Mouse (Mus musculus): Measurements from ENCODE around the gene Phf23. TPM values are rescaled to one million over a fixed set of nuclear protein-coding genes. Genes with fewer than 3 reads are reported as not detected.

Phf23 gene
- total RNA-seq, 1 experiment, result 80.9 TPM

DNA sequence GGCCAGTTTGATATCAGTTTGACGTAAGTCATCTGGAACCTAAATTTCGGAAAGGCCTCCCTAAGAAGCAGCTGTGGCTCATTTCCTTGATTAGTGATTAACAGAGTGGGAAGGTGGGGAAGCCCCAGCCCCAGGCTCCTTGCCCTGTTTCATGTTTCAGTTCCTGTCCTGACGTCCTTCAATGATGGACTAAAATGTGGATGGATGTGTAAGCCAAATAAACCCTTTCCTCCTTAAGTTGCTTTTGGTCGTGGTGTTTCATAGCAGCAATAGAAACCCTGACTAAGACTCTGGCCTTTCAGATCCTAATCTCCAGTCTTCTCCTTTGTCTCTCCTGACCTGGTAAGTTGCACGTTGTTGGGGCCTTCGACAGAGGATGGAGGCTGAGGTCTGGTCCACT lies 25.4 kb upstream of the Phf23 start:
- peaks cover 23% of the 10 kb centered on the region for H3K36me3 ChIP-seq (ENCODE audit: control insufficient read depth, insufficient read depth, low read length, poor library complexity, severe bottlenecking)
- in situ Hi-C loops (cut with MboI; ENCODE audit: low sequenced_read_pairs in 2 of 2, unreplicated experiment in 2 of 2), result no loop called here
- H3K27ac ChIP-seq (ENCODE audit: insufficient read depth, low read depth, low read length, poor library complexity, severe bottlenecking), result no peak overlapping the region

DNA sequence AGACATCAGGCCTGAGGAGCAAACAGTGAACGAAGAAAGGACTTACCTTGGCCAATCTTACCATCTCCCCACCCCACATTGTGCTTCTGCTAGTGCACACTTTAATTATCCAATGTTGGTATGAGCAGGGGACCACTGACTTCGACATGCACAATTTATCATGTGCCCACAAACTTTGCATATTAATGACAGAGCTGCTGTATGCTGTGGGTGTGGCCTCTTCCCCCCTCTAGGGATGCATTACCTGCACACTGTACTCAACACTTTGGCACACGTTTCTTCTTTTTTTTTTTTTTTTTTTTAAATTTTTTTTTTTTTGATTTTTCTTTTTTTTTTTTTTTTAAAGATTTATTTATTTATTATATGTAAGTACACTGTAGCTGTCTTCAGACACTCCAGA lies 24.8 kb upstream of the Phf23 start:
- H3K9me3 ChIP-seq (ENCODE audit: control insufficient read depth, insufficient read depth, low read depth, low read length), result no peaks in the 10 kb centered on the region
- TF ChIP-seq ZNF384 (IDR thresholded peaks at IDR 0.05; ENCODE audit: low read depth, low read length) (peak; percentile 53; the same call in 1 of the 2 replicates), ZC3H11A (IDR thresholded peaks at IDR 0.05; ENCODE audit: borderline replicate concordance, low read depth, low read length) (no peak)
- H3K4me1 ChIP-seq (ENCODE audit: control insufficient read depth in 2 of 2, insufficient read depth in 2 of 2, low read length in 2 of 2, poor library complexity in 1 of 2), result peaks cover 0 to 6% of the 10 kb centered on the region in 2 experiments; a peak in 1 of 4 replicates
- H3K27ac ChIP-seq (ENCODE audit: insufficient read depth, low read depth, low read length, poor library complexity, severe bottlenecking), result no peak overlapping the region
- no peak for DNase-seq (ENCODE audit: low read depth, low spot score)
- no peak overlapping the region for H3K9ac ChIP-seq (ENCODE audit: insufficient read depth, low read depth, low read length, poor library complexity, severe bottlenecking)
- no peak overlapping the region for H3K4me3 ChIP-seq (ENCODE audit: insufficient read depth in 1 of 2, low read depth in 1 of 2, low read length in 2 of 2, poor library complexity in 1 of 2, severe bottlenecking in 1 of 2)
- peaks cover 26% of the 10 kb centered on the region for H3K36me3 ChIP-seq (ENCODE audit: control insufficient read depth, insufficient read depth, low read length, poor library complexity, severe bottlenecking)
- in situ Hi-C loops (cut with MboI; ENCODE audit: low sequenced_read_pairs in 2 of 2, unreplicated experiment in 2 of 2), result no loop called here

More for the DNA sequence above, 25.4 kb upstream of the Phf23 start:
- Histone ChIP-seq H3K4me3 (ENCODE audit: insufficient read depth in 1 of 2, low read depth in 1 of 2, low read length in 2 of 2, poor library complexity in 1 of 2, severe bottlenecking in 1 of 2) (no peak overlapping the region), H3K4me1 (ENCODE audit: control insufficient read depth in 2 of 2, insufficient read depth in 2 of 2, low read length in 2 of 2, poor library complexity in 1 of 2) (peaks cover 0 to 6% of the 10 kb centered on the region in 2 experiments; a peak in 1 of 4 replicates), H3K9me3 (ENCODE audit: control insufficient read depth, insufficient read depth, low read depth, low read length) (no peaks in the 10 kb centered on the region), H3K9ac (ENCODE audit: insufficient read depth, low read depth, low read length, poor library complexity, severe bottlenecking) (no peak overlapping the region)
- TF ChIP-seq HCFC1 (IDR thresholded peaks at IDR 0.05; ENCODE audit: borderline replicate concordance, insufficient read depth, low read length) (no peak), MAFK (IDR thresholded peaks at IDR 0.05; ENCODE audit: insufficient read depth, low read depth, low read length) (no peak), CHD2 (IDR thresholded peaks at IDR 0.05; ENCODE audit: low read depth, low read length) (no peak), ZC3H11A (IDR thresholded peaks at IDR 0.05; ENCODE audit: borderline replicate concordance, low read depth, low read length) (no peak), ZNF384 (IDR thresholded peaks at IDR 0.05; ENCODE audit: low read depth, low read length) (no peak)
- DNase-seq (ENCODE audit: low read depth, low spot score), result no peak

DNA sequence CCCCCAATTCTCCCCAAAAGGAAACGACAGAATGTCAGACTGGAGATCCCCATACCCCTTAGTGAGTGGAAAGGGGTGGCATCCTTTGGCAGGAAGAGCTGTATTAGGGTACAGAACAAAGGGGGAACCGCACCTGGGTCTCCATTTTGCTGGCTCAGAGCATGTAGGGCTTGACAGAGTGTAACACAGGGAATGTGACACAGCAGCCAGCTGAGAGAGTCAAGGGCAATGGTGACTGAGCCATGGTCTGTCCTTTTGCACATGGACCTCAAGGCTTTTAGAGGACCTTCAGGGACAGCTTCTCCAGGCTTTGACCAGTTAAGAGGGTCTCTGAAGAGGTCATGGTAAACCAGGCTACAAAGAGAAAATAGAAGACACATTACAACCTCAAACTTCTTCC lies 20.7 kb upstream of the Phf23 start:
- TF ChIP-seq ZNF384 (IDR thresholded peaks at IDR 0.05; ENCODE audit: low read depth, low read length) (no peak), HCFC1 (IDR thresholded peaks at IDR 0.05; ENCODE audit: borderline replicate concordance, insufficient read depth, low read length) (no peak), CHD2 (IDR thresholded peaks at IDR 0.05; ENCODE audit: low read depth, low read length) (no peak)
- Histone ChIP-seq H3K4me1 (ENCODE audit: control insufficient read depth in 2 of 2, insufficient read depth in 2 of 2, low read length in 2 of 2, poor library complexity in 1 of 2) (no peaks in the 10 kb centered on the region), H3K27ac (ENCODE audit: insufficient read depth, low read depth, low read length, poor library complexity, severe bottlenecking) (no peak overlapping the region), H3K9me3 (ENCODE audit: control insufficient read depth, insufficient read depth, low read depth, low read length) (no peaks in the 10 kb centered on the region), H3K9ac (ENCODE audit: insufficient read depth, low read depth, low read length, poor library complexity, severe bottlenecking) (no peak overlapping the region), H3K36me3 (ENCODE audit: control insufficient read depth, insufficient read depth, low read length, poor library complexity, severe bottlenecking) (peaks cover 21% of the 10 kb centered on the region), H3K4me3 (ENCODE audit: insufficient read depth in 1 of 2, low read depth in 1 of 2, low read length in 2 of 2, poor library complexity in 1 of 2, severe bottlenecking in 1 of 2) (no peak overlapping the region)
- in situ Hi-C loops (cut with MboI; ENCODE audit: low sequenced_read_pairs in 2 of 2, unreplicated experiment in 2 of 2), result no loop called here
- no peak for DNase-seq (ENCODE audit: low read depth, low spot score)

DNA sequence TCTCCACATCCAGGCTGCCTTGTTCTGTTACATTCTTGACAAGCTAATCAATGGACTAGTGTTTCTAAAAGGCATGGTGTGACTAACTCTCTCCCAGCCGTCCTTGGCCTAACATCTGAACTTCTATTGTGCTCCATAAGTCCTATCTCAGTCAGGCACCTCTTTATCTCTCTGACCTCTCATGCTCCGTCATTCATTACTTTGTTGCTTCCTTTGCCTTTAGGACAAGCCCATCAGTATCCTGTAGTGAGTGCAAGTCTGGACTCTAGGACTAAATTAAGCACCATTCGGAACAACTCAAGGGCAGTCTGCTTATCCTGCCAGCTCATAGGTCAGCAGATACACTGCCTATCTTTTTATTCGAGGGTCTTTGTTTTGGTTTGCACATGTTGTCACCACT lies 19.3 kb upstream of the Phf23 start:
- TF ChIP-seq CHD2 (IDR thresholded peaks at IDR 0.05; ENCODE audit: low read depth, low read length) (no peak), HCFC1 (IDR thresholded peaks at IDR 0.05; ENCODE audit: borderline replicate concordance, insufficient read depth, low read length) (no peak), ZC3H11A (IDR thresholded peaks at IDR 0.05; ENCODE audit: borderline replicate concordance, low read depth, low read length) (no peak), MAFK (IDR thresholded peaks at IDR 0.05; ENCODE audit: insufficient read depth, low read depth, low read length) (no peak), ZNF384 (IDR thresholded peaks at IDR 0.05; ENCODE audit: low read depth, low read length) (no peak)
- H3K36me3 ChIP-seq (ENCODE audit: control insufficient read depth, insufficient read depth, low read length, poor library complexity, severe bottlenecking), result peaks cover 21% of the 10 kb centered on the region
- H3K9ac ChIP-seq (ENCODE audit: insufficient read depth, low read depth, low read length, poor library complexity, severe bottlenecking), result no peak overlapping the region
- no peaks in the 10 kb centered on the region for H3K9me3 ChIP-seq (ENCODE audit: control insufficient read depth, insufficient read depth, low read depth, low read length)
- H3K4me3 ChIP-seq (ENCODE audit: insufficient read depth in 1 of 2, low read depth in 1 of 2, low read length in 2 of 2, poor library complexity in 1 of 2, severe bottlenecking in 1 of 2), result no peak overlapping the region
- H3K4me1 ChIP-seq (ENCODE audit: control insufficient read depth in 2 of 2, insufficient read depth in 2 of 2, low read length in 2 of 2, poor library complexity in 1 of 2), result no peaks in the 10 kb centered on the region
- no peak for DNase-seq (ENCODE audit: low read depth, low spot score)
- no peak overlapping the region for H3K27ac ChIP-seq (ENCODE audit: insufficient read depth, low read depth, low read length, poor library complexity, severe bottlenecking)
- in situ Hi-C loops (cut with MboI; ENCODE audit: low sequenced_read_pairs in 2 of 2, unreplicated experiment in 2 of 2), result no loop called here

DNA sequence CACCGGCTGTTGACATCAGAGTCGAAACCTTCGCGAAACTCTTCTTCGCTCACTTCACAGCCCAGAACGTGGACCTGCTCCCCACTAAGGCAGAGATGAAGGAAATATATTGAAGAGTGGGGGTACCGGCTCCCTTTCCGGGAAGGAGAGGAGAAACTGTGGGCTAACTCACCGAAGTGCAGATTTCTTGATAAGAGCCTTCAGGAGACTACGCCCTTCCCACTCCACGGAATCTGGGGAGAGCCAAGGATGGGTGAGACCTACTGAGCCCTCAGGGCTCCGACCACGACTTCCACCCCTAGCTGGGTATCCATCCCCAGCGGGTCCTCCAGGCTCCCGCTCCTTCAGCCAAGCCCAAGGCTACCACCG lies 15.8 kb upstream of the Phf23 start:
- H3K36me3 ChIP-seq (ENCODE audit: control insufficient read depth, insufficient read depth, low read length, poor library complexity, severe bottlenecking), result peaks cover 17% of the 10 kb centered on the region

More for the DNA sequence above, 15.8 kb upstream of the Phf23 start:
- peak overlapping the region; percentile 84 to 91 for H3K4me3 ChIP-seq (ENCODE audit: insufficient read depth in 1 of 2, low read depth in 1 of 2, low read length in 2 of 2, poor library complexity in 1 of 2, severe bottlenecking in 1 of 2)
- in situ Hi-C loops (cut with MboI; ENCODE audit: low sequenced_read_pairs in 2 of 2, unreplicated experiment in 2 of 2), result no loop called here
- no peak for TF ChIP-seq ZNF384 (IDR thresholded peaks at IDR 0.05; ENCODE audit: low read depth, low read length)
- TF ChIP-seq HCFC1 (IDR thresholded peaks at IDR 0.05; ENCODE audit: borderline replicate concordance, insufficient read depth, low read length), result no peak
- no peak for TF ChIP-seq MAFK (IDR thresholded peaks at IDR 0.05; ENCODE audit: insufficient read depth, low read depth, low read length)
- no peak for TF ChIP-seq CHD2 (IDR thresholded peaks at IDR 0.05; ENCODE audit: low read depth, low read length)
- no peak for TF ChIP-seq ZC3H11A (IDR thresholded peaks at IDR 0.05; ENCODE audit: borderline replicate concordance, low read depth, low read length)
- H3K27ac ChIP-seq (ENCODE audit: insufficient read depth, low read depth, low read length, poor library complexity, severe bottlenecking), result peak overlapping the region; percentile 65; the same call in 1 of the 2 replicates
- no peaks in the 10 kb centered on the region for H3K9me3 ChIP-seq (ENCODE audit: control insufficient read depth, insufficient read depth, low read depth, low read length)
- H3K4me1 ChIP-seq (ENCODE audit: control insufficient read depth in 2 of 2, insufficient read depth in 2 of 2, low read length in 2 of 2, poor library complexity in 1 of 2), result peaks cover 0 to 2% of the 10 kb centered on the region in 2 experiments; a peak in 1 of 4 replicates
- peak overlapping the region; percentile 90 for H3K9ac ChIP-seq (ENCODE audit: insufficient read depth, low read depth, low read length, poor library complexity, severe bottlenecking)
- no peak for DNase-seq (ENCODE audit: low read depth, low spot score)

Measured in ES-E14 (cell line).